Mouse (Mus musculus) brain, embryonic 14.5 days (tissue): ENCODE measurements around the gene Srsf4.

Source experiments
- CTCF ChIP-seq: fragments of 200-500 bp; IDR thresholded peaks from 2 replicates; pipeline ENCODE4 v1.5.1; 2012; ENCODE audit warnings: inconsistent platforms, mild to moderate bottlenecking, moderate library complexity, borderline replicate concordance; ENCODE audit not compliant: insufficient read depth, insufficient read length; ENCODE audit errors: extremely low read depth
- POLR2A ChIP-seq: fragments of 200-500 bp; IDR thresholded peaks from 2 replicates; pipeline ENCODE4 v1.6.1; 2012; ENCODE audit warnings: mild to moderate bottlenecking, inconsistent platforms, borderline replicate concordance; ENCODE audit not compliant: poor library complexity, insufficient read depth, insufficient read length, severe bottlenecking; ENCODE audit errors: extremely low read depth

DNA sequence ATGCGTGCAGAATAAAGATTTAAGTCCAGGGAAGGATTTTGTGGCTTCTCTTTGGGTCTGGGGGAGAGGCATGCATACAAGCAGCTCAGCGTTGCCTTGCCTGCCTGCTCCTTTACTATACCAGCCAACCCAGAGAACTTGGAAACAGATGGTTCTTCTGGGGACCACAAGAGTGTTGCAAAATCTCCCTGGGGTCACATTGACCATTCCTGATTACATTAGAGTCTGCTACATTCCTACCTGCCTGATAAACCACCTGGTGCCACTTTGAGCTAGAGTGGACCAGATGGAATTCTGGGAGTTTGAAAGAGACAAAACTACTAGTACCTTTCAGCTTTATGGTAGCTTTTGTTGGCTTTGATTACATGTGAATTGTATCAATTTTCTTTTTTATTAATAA lies 3.4 kb downstream of the Srsf4 start:
- TF ChIP-seq CTCF (no peak), POLR2A (no peak)
